8 mouse cellular contexts compared by ENCODE assay signal in genomic region chr4:43010161-43011038, GRCm38 (mm10). TPM values are rescaled to one million over a fixed set of nuclear protein-coding genes. Genes with fewer than 3 reads are reported as not detected.
DNase-seq lines count a peak whose midpoint lies in the region; ATAC-seq and TF ChIP-seq lines count a peak whose summit lies in the region.

Gene Fancg (minus strand): TSS chr4:43010506.

- H3K27ac ChIP-seq in embryonic facial prominence, embryonic 10.5 days (replicated peaks): peak within 1 kb of the TSS; percentile 89
- H3K27ac ChIP-seq in intestine, postnatal 0 days (ENCODE audit: low read depth, low read length): no peak within 1 kb of the TSS
- peak within 1 kb of the TSS; percentile 25; the same call in 1 of the 2 replicates for H3K27ac ChIP-seq in midbrain, embryonic 11.5 days (ENCODE audit: low read depth, low read length)

- H3K4me2 ChIP-seq in intestine, postnatal 0 days (replicated peaks; ENCODE audit: low read depth): peak within 1 kb of the TSS; percentile 85
- H3K4me2 ChIP-seq in midbrain, embryonic 11.5 days: peak within 1 kb of the TSS; percentile 90

- peak within 1 kb of the TSS; percentile 58 for H3K9ac ChIP-seq in intestine, postnatal 0 days (ENCODE audit: low read depth, low read length)
- peak within 1 kb of the TSS; percentile 76 for H3K9ac ChIP-seq in midbrain, embryonic 11.5 days (ENCODE audit: low read length)

- WGBS in embryonic facial prominence, embryonic 10.5 days: 1% methylated on average over 37 of the region's 37 CpGs
- WGBS in intestine, postnatal 0 days: under 1% methylated on average over 37 of the region's 37 CpGs
- under 1% methylated on average over 37 of the region's 37 CpGs for WGBS in midbrain, embryonic 11.5 days

- no peak for TF ChIP-seq CTCF in intestine, postnatal 0 days (IDR thresholded peaks at IDR 0.05; ENCODE audit: low read depth)

- intact Hi-C loops in left cerebral cortex, postnatal 4 days (cut with DNase I): no loop called here

- peak within 1 kb of the TSS; percentile 80 for H3K4me3 ChIP-seq in embryonic facial prominence, embryonic 10.5 days
- peak within 1 kb of the TSS; percentile 73 for H3K4me3 ChIP-seq in intestine, postnatal 0 days (ENCODE audit: low read depth, low read length)
- peak within 1 kb of the TSS; percentile 70 for H3K4me3 ChIP-seq in midbrain, embryonic 11.5 days (ENCODE audit: low read depth, low read length)

- peak; percentile 80 for ATAC-seq in intestine, postnatal 0 days
- ATAC-seq in midbrain, embryonic 11.5 days (ENCODE audit: low FRiP score): peak; percentile 94

- no peaks in the 10 kb centered on the region for H3K27me3 ChIP-seq in embryonic facial prominence, embryonic 10.5 days (replicated peaks; ENCODE audit: low read depth, poor library complexity, severe bottlenecking)
- H3K27me3 ChIP-seq in intestine, postnatal 0 days (replicated peaks; ENCODE audit: control insufficient read depth, insufficient read depth, low read length): no peaks in the 10 kb centered on the region
- H3K27me3 ChIP-seq in midbrain, embryonic 11.5 days (ENCODE audit: control insufficient read depth, insufficient read depth, low read length): no peaks in the 10 kb centered on the region

- peaks cover 18% of the 10 kb centered on the region for H3K36me3 ChIP-seq in embryonic facial prominence, embryonic 10.5 days (replicated peaks)
- H3K36me3 ChIP-seq in intestine, postnatal 0 days (ENCODE audit: control insufficient read depth, insufficient read depth): peaks cover 7% of the 10 kb centered on the region; the same call in 1 of the 2 replicates
- no peaks in the 10 kb centered on the region for H3K36me3 ChIP-seq in midbrain, embryonic 11.5 days (ENCODE audit: control insufficient read depth, insufficient read depth, low read length)

- H3K9me3 ChIP-seq in embryonic facial prominence, embryonic 10.5 days: no peaks in the 10 kb centered on the region
- H3K9me3 ChIP-seq in intestine, postnatal 0 days (ENCODE audit: control insufficient read depth): no peaks in the 10 kb centered on the region
- H3K9me3 ChIP-seq in midbrain, embryonic 11.5 days (ENCODE audit: control insufficient read depth, low read length): no peaks in the 10 kb centered on the region

- DNase-seq in 3134 (ENCODE audit: extremely low read depth, insufficient read length, low spot score): peak; percentile 93
- DNase-seq in adrenal gland, postnatal 14 days: peak; percentile 91
- DNase-seq in embryonic facial prominence, embryonic 10.5 days (ENCODE audit: low spot score): peak; percentile 90
- peak; percentile 52 for DNase-seq in gonadal fat pad, adult 2 months (ENCODE audit: low read depth)
- peak; percentile 88 for DNase-seq in left cerebral cortex, postnatal 4 days
- DNase-seq in midbrain, embryonic 11.5 days (ENCODE audit: low spot score, missing footprints): peak; percentile 98
- peak; percentile 44 for DNase-seq in skeletal muscle tissue, adult 2 months (ENCODE audit: low read depth, low spot score)

- peaks cover 19% of the 10 kb centered on the region for H3K4me1 ChIP-seq in embryonic facial prominence, embryonic 10.5 days
- peaks cover 4% of the 10 kb centered on the region; the same call in 1 of the 2 replicates for H3K4me1 ChIP-seq in intestine, postnatal 0 days (replicated peaks; ENCODE audit: control insufficient read depth, insufficient read depth, low read length)
- H3K4me1 ChIP-seq in midbrain, embryonic 11.5 days (ENCODE audit: control insufficient read depth, insufficient read depth, low read length): peaks cover 3% of the 10 kb centered on the region

RNA-seq across cellular contexts. Expression of gene Fancg, which starts in this region (rescaled TPM):
- 8.7 and 10.2 TPM in 2 replicates for total RNA-seq in adrenal gland, postnatal 14 days (2021)
- polyA plus RNA-seq in embryonic facial prominence, embryonic 10.5 days (2016; fragmentation: Nextera tagmentation; extraction: Ambion mirVana): 25.3 and 26.0 TPM in 2 replicates
- 10.8 and 13.5 TPM in 2 replicates for polyA plus RNA-seq in gonadal fat pad, adult 2 months (2012; rRNA removed)
- polyA plus RNA-seq in intestine, postnatal 0 days (2015; fragmentation: Nextera tagmentation; extraction: Ambion mirVana): 5.2 and 6.2 TPM in 2 replicates
- total RNA-seq in left cerebral cortex, postnatal 4 days (2021): 10 to 100 TPM; 15.7 to 16.8 TPM
- polyA plus RNA-seq in midbrain, embryonic 11.5 days (2014; fragmentation: Nextera tagmentation; extraction: Ambion mirVana): 21.4 and 22.0 TPM in 2 replicates

Comparison
In these comparisons a context has a peak if more than half of its experiments do, and no peak if none do; other contexts are left out.
1. DNase-seq: peak in every context shown above with its lines; median percentile 98 in midbrain, embryonic 11.5 days; 93 in 3134; 91 in adrenal gland, postnatal 14 days; 90 in embryonic facial prominence, embryonic 10.5 days; 88 in left cerebral cortex, postnatal 4 days; 52 in gonadal fat pad, adult 2 months; 44 in skeletal muscle tissue, adult 2 months.